Mouse (Mus musculus): ENCODE results near the gene Wnt9a. TPM values are rescaled to one million over a fixed set of nuclear protein-coding genes. Genes with fewer than 3 reads are reported as not detected.
A peak's percentile ranks its signal among the peaks of the same experiment; 100 is the strongest.
"Not testable (repeated sequence)": the region's sequence is repeated elsewhere in the genome, so short reads cannot be mapped to it uniquely, and the experiment has no call there.

The Wnt9a gene
- total RNA-seq (2021) = 1 to 10 TPM; 3.1 to 3.6 TPM

DNA sequence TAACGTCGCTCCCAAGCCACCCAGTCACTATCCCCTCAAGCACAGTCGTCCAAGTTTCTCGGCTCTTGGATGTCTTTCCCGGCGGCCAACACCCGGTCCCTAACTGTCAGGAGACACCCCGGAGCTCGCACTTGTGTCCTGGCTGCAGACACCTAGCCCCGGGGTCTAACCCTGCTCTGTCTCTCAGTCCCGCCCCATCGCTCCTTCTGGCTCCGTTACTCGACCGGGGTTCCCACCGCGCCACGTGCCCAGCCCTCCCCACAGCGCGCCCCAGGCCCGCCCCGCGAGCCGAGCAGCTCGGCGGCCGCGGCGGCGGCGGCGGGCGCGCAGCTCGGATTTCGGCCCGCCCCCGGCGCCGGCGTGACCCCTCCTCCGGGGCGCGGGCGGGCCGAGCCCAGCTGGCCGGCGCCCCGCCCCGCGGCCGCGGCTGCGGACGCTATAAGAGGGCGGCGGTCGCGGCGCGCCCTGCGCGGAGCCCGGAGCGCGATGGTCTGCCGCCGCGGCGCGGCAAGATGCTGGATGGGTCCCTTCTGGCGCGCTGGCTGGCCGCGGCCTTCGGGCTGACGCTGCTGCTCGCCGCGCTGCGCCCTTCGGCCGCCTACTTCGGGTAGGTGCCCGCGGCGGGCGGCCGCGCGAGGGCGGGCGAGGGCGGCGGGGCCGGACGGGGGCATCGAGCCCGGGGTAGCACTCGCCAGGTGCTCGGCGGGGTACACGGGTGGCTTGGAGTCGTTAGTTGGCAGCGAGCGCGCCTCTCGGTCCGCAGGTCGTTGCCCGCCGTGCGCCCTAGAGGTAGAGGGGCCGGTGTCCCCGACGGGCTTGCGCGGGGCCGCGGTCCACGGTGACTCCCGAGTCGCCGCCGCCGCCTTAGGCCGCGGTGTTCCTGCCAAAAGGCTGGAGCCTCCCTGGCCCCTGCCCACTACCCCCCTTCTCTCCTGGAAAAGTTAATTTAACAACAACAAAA, at the start of gene Wnt9a:
Gene Wnt9a, plus strand, starts transcription at position 468 of the 961 bp plus-strand sequence.
- DNase-seq = no peak

DNA sequence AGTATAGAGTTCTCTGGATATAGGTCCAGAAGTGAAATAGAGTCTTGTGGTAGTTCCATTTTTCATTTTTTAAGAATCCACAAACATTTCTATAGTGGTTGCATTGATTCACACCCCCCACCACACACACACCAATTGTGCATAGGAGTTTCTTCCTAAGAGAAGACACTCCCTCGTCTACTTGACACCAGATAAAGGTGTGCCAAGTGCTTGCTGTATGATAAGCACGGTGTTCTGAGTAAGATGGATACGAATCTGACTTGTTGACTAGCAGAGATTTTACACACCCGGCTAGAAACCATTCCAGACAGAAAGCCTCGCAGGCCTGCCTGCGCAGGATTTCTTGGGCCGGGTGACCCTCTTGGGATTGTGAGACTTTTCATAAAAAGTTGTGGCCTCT, 47.1 kb upstream of the Wnt9a start:
- no peak for DNase-seq

DNA sequence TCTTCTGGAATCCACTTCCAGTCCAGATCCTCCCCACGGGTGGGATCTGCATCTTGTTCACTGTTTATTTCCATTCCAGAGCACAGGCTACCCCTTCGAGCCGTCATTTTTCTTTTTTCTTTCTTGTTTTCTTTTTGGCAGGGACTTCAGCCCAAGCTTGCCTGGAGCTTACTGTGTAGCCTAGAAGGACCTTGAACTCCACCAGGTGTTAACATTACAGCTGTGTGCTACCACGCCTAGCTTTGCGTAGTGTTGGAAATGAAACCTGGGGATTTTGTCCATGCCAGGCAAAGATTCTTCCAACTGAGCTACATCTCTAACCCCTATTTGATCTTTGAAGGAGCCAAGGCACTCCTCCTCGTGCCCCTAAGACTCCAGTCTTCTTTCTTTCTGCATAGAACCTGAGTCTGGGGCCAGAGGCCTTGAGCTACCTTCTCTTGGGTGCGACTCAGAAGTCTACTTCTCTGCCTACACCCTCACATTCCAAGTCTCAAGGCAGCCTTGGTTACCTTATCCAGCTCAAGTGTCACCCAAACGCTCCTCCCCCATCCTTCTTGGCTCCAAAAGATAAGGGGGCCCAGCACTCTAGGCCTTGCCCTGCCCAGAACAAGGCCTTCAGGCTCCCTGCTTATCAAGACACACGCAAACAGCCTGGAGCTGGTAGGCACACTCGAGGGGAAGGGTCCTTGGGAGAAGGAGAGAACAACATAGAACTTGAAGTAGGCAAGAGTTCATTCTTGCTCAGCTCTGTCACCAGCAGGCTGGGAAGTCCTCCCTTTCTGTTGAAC, 45.8 kb upstream of the Wnt9a start:
- no peak for DNase-seq

DNA sequence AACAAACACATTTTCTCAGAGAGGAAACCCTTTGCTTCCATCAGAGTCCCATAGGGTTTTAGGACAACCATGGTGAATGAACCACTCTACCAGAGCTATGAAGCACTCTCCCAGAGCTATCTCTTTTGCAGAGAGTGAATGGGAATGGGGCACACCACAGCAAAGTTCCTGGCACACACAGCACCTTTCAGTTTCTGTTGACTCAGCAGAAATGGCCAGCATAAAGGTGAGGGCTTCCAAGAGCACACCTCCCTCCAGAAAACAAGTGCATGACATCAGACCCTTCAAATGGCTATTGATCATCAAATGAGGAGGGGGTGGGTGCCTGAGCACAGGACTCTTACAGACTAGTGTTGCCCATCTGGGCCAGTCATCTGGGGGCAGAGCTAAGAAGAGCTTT, 44.4 kb upstream of the Wnt9a start:
- no peak for DNase-seq

DNA sequence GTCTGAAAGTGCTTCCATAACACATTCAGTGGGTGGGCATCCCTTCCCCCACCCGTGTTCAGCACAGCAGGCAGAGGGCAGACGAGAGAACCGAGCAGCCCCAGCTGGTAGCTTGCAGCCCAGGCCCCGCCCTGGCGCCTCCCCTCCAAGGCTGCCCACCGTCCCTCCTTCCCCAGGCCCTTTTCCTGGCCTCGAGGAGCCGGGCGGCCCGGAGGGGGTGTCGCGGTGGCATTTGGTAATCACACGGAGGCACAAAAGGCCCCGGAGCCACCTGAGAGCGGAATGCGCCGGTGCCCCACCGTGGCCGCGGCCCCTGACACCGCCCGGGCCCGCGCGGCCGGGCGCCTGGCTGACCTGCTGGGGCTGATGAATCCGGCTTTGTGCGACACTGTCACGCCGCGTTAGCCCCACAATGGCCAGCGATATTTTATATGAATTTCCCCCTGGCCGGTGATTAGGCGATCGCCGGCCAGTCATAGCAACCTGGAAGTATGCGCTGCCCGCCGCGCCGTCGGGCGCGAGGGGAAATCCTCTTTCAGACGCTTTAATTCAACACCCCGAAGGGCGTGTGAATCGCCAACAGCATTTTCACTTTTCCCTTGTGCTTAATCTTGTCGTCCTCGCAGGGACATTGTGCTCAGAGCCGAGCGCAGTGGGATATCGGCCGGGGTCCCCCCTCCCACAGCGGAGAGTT, 42.7 kb upstream of the Wnt9a start:
- DNase-seq = peak; percentile 27 to 31

DNA sequence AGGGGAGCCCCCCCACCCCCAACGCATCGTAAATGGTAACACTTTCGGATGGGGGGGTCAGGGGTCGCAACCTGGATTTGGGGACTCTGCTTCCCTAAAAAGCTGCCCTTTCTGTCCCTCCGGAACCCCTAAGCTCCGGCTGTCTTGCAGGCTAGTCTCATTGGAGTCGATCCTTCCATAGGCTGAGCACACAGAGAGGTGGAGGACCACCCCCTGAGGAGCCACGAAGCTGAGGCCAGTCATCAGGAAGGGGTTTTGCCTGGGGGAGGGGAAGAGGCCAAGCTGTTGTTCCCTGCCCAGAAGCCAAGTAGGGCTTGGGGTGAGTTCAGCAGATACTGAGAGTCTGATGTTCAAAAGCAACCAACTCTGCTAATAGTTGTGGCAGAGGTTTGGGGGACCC, 42.1 kb upstream of the Wnt9a start:
- DNase-seq = no peak

DNA sequence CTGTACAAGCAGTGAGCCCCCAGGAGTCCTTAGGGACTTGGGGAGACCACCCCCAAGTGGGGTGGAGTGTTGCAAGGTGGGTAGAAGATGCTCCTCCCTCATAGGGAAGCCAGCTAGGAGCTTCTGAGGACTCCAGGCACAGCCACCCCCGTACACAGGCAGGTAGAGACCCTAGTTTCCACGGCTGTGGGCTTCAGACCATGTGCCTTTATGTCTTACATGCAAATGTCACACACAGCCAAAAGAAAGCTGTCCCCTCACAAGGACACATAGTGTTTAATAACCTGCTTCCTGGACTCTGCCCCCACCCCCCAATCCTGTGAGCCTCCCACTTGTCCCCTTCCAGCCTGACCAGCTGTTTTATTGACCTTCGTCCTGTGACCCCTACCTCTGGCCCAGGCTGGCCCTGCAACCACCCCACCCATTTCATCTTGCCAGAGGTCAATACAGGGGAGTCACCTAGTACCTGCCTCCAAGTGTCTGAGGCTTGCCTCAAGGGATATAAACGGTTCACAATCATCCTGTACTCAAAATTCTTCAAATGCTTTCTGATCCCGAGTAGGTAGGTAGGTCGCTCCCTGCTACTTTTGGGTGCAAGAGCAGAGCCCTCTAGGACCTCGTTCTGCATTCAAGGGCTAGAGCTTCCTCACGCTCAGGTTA, 41.4 kb upstream of the Wnt9a start:
- DNase-seq = no peak

DNA sequence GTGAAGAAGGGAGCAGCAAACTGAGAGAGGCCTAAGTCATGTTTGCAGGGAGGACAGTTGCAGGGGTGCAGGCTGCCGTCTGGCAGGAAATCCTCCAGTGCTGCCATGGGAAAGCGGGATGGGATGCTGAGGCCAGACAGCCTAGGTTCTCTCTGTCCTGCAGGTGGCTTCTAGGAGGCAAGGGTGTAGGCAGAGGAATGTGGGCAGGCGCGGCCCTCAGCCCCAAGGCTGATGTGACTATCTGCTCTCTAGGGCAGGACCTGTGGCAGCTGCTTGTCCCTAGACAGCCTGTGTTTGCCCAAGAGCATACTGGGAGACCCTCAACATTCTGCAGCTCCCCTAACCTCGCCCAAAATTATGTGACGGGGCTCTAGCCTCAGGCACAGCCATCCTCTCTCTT, 40.0 kb upstream of the Wnt9a start:
- DNase-seq = no peak

DNA sequence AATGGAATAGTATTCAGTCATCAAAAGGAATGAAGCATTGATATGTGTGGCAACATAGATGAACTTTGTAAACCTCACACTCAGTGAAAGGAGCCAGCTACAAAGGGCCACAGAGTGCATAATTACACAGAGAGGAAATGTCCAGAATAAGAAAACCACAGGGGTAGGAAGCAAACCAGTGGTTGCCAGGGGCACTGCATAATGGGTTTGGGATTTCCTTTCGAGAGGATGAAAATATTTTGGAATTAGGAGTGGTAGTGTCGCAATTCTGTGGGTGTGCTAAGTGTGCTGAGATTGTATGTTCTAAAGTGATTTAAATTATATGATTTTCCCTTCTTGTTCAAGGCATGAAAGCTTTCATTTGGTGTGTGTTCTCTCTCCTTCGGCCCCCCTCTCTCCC, 32.5 kb upstream of the Wnt9a start:
- DNase-seq = no peak

DNA sequence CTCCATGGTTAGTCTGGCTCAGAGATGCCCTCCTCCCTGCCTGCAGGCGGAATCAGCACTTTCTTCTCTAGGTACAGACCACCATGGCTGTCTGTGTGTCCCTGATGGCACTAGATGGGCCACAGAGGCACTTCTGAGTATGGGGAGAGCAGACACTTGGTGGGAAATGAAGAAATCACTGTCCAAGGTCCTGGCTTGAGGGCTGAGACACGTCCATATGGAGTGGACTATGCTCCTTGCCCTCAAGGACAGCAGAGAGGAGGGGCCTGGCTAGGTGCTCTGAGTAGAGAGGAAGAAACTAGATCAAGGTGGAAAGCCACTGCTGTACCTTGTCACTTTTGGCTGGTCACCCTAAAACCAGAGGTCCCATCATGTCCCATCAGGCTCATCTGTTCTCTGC, 29.9 kb upstream of the Wnt9a start:
- no peak for DNase-seq

DNA sequence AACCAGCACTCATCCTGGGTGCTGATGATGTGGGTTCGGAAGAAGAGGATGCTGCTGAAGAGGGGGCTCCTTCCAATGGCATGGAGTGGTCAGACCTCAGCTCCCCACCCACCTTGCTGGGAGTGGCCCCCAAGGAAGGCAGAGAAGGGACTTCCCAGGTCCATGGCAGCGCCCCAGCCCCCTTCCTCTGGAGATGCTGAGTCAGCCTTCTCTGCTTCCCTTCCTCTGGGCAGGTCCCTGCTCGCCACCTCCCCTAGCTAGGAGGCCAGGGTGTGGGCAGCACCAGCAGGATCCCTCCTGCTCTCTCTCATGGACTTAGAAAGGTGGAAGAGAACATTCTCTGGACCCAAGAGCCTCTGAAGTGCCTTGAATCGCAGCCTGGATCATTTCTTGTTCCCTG, 28.7 kb upstream of the Wnt9a start:
- no peak for DNase-seq

DNA sequence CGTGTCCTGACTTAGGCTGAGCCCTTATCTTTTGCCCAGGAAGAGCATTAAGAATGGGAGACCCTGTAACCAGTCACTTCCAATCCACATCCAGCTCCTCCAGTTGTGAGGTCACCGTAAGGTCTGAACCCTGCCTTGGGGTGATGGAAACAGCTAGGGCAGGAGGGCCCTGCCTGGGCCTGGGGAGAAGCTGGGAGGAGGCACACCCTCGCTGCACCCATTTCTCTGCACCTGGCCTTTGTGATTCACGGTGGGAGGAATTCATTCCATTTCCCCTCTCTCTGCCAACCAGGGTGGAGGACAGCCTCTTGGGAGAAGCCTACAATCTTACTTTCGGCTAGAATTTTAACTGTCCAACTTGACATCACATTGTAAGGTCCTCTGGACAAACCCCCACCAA, 24.6 kb upstream of the Wnt9a start:
- DNase-seq = no peak

DNA sequence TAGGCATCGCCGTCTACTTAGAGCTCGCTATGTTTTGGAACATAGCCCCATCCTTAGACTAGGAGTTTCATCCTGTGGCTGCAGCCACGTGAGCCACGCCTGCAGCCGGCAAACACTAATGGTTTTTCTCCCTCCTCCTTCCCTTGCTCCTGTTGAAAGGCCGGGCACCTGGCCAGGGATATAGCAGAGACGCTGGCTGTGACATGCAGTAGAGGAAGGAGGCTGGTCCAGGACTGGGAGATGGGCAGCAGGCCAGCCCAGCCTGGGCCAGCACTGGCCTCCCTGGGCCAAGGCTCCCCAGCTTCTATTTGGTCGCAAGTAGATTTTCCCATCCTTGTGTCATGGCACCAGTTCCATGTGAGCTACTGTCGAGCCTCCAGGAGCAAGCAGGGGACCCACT, 23.8 kb upstream of the Wnt9a start:
- no peak for DNase-seq

DNA sequence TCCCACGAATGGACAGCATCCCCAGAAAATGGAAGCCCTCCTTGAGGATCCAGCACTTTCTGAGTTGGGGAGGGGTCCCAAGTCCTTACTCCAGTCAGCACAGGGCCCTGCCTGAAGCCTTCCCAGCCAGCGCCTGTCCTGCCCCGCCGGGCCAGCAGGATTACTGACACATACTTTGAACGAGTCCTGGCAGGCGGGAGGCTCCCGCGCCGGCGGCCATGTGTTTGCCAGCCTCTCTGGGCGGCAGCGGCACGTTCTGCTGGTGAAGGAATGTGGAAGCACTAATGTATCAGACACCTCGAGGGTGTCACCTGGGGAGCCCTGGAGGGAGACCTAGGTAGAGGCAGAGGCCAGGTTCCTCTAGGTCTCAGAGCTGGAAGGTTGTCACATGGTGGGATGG, 22.6 kb upstream of the Wnt9a start:
- DNase-seq = no peak

DNA sequence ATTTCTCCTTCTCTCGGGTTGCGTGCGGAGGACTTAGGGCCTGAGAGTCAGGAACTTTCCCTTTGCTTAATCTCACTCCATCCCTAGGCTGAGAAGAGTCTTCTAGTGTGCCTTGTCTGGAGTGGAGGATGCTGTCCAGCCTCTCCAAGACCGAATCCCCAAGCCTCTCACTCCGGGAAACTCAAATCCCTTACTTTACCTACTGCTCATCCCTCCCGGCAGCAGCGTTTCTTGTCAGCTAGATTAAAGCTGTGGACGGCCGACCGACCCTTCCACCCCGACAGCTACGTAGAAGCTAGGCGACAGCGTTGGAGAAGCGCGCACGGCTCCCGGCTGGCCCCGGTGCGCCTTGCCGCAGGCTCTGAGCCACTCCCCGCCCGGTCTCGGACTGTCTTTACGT, 17.0 kb upstream of the Wnt9a start:
- DNase-seq = no peak

DNA sequence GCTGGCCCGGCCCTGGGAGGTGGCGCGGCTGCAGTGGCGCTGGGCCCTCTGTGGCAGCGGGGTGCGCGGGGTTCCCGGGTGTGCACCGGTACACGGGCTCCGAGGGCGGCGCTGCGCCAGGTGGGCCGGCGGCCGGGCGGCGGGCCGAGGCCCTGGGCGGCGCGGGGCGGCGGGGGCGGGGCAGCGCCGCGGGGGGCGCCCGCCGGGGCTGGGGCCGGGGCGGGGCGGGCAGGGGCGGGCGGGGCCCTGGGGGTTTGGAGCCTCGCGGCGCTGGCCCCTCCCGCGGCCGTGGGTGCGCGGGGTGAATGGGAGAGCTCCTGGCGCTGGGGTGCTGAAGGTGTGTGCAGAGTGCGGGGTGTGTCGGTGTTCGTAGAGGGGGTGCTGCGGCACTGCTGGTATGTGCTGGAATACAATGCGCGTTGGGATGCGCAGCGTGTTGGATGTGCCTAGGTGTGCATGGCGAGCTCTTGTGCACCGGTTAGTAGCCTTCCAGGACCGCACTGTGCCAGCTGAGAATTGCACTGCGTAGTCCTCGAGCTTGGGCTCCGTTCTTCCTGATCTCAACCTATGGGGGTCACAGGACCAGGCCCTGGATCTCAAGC, 15.9 kb upstream of the Wnt9a start, which contains the start of gene Wnt3a:
Gene Wnt3a, minus strand, starts transcription at position 51 of the 602 bp plus-strand sequence.
- DNase-seq = no peak

DNA sequence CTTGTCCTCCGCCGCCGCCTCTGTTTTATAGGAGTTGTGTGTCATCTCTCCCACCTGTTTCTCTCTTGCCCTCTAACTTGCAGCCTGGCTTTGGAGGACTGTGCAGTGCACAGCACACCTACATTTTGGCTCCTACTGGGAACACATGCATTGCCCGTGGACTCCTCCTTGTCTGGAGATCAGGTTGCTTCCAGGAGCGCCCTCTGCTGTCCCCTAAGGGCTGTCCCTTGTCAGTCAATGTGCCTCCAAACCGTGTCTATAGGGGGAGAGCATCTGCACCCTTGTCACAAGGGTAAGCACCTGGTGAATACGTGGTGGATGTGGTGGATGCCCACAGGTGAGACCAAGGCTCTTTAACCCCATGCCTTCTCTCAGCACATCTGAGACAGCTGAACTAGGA, 13.1 kb upstream of the Wnt9a start:
- no peak for DNase-seq

DNA sequence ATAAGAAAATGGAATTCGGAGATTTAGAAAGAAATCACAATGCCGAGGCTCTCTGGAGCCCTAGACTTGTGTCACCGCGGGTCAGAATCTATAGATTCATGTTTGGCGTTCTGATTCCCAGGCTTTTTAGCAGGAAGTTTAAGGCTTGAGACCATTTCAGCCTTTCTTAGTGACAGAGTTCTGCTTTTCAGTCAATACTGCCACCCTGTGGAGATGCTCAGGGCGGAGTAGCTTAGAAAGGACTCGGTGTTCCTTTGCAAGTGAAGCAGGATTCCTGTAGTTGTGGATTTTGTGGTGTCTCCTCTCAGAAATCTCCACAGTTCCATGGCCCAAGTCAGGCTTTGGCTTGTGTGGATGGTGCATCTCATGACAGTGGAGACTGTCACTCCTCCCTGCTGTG, 8.8 kb upstream of the Wnt9a start:
- DNase-seq = peak in 1 of 2 experiments; percentile 47

DNA sequence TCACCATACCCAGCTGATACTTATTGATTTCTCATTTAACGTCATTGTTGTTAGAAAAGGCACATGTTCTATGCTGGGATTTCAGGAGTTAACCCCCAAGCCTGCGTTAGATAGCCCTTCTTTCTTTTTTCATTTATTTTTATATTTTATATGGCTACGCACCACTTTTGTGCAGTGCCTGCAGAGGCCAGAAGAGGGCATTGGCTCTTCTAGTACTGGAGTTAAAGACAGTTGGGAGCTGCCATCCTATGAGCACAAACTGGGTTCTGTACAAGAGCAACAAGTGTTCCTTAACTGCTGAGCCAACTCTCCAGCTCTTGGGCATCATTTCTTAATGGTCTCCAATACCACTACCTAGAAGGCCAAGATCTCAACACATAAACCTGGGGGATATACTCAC, 6.5 kb upstream of the Wnt9a start:
- no peak for DNase-seq

DNA sequence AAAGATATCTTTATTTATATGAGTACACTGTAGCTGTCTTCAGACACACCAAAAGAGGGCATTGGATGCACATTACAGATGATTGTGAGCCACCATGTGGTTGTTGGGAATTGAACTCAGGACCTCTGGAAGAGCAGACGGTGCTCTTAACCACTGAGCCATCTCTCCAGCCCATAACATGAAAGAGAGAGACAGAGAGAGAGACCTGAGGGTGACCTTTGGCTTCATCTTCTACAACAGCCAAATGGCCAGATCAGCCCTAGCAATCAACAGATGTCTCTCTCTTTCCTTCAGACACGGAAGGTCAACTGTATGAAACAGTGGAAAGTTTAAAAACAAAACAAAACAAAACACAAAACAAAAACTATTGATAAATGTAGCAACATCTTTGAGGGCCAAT, 5.7 kb upstream of the Wnt9a start:
- not testable (repeated sequence) for DNase-seq

DNA sequence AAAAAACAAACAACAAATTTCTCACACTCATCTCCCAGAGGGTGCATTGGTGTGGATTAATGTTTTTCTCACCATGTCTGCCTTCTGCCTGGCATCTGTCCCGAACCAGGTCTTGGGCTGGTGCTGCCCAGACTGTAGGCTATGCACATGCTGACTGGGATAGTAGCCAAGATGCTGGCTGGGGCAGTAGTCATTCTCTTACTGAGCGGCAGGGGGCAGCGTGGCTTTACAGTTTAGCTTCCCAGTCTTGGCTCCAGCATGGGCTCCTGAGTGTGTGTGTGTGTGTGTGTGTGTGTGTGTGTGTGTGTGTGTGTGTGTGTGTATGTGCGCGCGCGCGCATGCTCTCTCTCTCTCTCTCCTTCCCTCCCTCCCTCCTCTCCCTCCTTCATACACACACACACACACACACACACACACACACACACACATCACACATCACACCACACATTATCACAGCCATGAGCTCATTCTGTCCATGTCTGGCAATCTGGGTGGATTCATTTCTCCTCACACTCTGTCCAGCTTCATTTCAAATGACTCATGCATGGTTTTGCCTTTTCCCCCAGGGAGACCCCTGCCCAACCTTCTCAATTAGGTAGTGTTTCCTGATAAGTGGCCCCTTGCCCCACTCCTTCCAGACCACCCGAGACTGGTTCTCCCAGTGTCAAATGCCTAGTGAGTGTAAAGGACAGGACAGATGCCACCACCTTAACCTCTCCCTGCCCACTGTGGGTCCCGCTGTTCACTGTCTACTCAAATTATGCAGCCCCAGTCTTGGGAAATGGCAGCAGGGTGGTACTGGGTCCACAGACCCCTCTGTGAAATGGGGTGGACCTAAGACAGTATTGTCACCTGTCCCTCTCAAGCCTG, 3.8 kb upstream of the Wnt9a start:
- DNase-seq = peak; percentile 80 to 81

Data from layer of hippocampus, postnatal 36 days (tissue).